Mouse (Mus musculus) kidney, postnatal 10 days (tissue): Measurements from ENCODE around the gene Dgcr2.

Source experiments
- DNase-seq: peaks from one replicate; pipeline ENCODE4 v3.0.0; 2021; ENCODE audit warnings: mixed read lengths

Gene Dgcr2

DNA sequence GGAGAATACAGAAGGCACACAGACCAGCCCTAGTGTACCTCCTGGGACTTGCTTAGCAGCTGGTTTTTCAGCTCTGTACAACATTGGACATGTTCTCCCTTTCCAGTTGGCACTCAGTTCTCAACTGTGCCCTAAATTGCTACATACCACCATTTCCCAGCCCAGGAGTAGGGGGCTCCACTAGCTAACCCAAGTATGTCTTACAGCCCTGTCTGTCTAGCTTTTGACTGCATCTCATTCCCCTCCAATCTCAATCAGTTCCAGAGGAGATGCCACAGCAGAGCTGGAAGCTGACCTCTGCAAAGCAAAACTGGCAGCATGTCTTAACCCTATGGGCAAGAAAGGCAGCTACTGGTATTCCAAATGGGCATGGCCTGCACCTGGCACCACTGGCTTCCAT is 2.3 kb downstream of the Dgcr2 start:
- no peak for DNase-seq

DNA sequence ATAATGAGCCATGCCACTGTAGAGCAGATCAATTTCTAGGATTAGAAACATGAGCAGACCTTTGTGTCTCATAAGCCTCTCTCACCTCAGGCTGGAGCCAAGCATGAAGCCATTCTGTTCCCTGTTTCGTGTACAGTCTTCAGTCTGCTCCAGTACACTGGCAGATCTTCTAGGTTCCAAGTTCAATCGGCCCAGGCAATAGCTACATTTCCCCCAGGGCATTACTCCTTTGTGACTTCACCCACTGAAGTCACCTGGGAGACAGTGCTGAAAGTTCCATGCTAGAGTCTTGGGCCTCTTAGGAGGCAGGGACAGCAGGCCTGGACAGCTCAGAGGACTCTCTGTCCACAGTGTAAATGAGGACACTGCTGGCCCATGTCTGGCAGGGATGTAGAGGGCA is 4.4 kb downstream of the Dgcr2 start, which contains the start of gene Tssk1:
Gene Tssk1 (plus strand): TSS at position 301 of the 400 bp plus-strand sequence.
- DNase-seq: no peak

DNA sequence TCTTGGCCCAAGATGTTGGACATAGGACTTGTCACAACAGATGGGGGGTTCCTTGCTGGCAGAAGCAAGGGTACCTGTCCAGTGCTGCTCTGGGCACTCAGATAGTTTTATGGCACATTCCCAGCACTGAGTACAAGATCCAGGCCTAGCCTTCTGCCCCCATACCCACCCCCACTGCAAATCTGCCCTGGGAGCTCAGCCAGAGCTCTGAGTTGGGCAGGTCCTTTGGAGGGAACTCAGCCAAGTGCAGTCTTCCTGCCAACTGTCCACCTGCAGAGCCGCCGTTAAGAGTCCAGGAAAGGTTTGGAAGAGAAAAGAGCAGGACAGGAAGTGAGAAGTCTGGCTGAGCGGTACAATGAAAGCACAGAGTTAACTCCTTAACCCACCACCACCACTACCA is 5.8 kb downstream of the Dgcr2 start:
- DNase-seq: peak; percentile 78

DNA sequence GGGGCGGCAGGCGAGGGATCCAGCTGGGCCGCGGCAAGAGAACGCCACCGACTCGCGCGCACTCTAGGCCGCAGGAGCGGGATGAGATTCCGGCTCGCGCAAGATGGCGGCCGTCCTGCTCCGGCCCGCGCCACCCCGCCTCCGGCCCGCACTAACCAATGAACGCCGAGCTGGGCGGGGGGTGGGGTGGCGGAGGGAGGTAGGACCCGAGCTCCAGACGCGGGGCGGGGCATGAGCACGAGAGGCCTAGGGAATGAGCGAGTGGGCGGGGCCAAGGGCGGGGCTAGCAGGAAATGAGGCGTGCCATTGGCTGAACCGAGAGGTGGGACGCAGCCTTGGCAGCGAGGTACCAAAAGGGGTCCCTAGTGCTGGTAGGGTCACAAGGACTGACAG is 6.8 kb downstream of the Dgcr2 start, which contains the start of gene Gm20518:
Gene Gm20518 (minus strand): TSS at position 105 of the 393 bp plus-strand sequence.
- DNase-seq: peak; percentile 100

DNA sequence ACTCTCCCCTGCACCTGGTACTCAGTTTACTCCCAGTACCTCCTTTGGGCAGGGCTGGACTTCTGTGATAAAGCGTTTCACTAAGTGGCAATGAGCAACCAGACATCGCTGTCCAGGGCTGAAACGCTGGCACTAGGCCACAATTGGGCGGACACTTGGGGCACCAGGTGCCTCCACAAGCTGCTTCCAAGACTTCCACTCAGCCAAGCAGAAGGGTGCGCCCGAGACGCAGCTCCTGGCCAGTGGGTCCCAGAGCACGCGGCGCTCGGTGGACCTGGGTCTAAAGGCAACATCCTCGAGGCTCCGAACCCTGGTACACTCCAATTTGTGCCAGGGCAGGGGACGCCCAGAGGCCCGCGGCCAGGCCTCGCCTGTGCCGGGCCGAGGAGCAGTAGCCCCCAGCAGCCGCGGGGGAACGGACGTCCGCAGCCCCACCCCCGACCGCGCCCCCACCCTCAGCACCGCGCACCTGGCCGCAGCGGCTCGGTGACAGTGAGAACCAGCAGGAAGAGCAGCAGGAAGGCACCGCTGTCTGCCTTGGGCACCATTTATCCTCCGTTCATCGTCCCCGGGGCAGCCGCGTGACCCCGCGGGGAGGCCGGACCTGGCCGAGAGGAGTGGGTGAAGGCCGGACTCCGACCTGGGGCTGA is 7.3 kb downstream of the Dgcr2 start:
- DNase-seq: peak; percentile 91

DNA sequence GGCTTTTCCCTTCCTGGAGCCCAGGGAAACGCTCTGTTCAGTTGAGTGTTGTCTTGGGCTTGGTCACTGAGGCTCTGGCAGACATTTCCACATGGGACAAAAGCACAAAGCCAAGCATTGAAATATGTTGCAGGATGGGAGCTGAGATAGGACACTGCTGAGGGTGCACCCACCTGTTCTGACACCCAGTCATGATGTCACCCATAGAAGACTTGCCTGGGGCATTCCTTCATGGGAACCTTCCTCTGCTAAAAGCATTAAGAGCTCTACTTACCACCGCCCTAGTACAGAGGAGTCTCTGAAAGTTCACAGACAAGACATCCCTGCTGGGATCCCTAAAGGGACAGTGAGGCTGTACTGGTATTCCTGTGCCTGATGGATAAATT is 8.0 kb downstream of the Dgcr2 start:
- DNase-seq: no peak

DNA sequence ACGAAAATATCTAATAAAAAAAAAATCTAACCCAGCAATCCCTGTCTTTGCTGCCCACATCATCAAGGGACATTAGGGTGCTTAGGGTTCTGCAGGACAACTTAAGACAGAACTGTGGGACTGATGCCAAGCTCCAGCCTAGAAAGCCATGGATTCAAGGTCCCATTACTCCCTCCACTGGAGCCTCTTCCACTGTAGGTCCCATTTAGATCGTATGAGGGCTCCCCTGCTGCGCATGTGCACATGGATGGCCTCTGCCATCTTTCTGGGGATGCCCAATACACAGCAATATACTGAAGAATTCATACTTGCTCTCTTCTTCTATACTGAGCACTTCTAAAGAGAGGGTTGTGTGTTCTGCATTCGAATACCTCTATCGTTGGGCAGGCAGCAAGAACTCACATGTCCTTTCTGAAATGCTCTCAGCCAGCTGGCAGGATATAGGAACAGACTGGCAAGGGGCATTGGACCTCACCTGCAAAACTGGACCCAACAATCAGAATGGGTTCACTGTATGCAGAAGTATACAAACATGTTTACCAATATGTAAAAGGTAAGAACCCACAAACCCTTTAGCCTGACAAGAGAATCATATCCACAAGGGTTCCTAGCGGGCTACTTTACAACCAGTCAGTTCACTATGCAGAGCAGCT is 8.5 kb downstream of the Dgcr2 start:
- no peak for DNase-seq

DNA sequence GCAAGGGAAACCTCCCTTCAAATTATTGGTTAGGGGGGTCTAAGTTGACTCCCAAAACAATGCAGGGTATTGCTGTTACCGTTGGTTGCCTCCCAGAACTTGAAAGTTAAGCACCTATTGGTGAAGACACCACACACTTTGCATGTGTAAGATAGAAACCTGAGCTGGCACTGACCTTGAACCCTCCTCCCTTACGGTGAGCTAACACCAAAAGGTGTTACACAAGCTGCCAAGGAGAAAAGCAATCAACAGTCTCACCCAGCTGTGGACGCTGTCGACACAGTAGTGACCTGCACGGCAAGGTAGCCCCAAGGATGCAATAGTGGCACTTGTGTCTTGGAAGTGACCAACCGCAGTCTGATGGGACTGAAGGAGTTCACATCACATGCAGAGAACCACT is 14.2 kb downstream of the Dgcr2 start:
- DNase-seq: no peak

DNA sequence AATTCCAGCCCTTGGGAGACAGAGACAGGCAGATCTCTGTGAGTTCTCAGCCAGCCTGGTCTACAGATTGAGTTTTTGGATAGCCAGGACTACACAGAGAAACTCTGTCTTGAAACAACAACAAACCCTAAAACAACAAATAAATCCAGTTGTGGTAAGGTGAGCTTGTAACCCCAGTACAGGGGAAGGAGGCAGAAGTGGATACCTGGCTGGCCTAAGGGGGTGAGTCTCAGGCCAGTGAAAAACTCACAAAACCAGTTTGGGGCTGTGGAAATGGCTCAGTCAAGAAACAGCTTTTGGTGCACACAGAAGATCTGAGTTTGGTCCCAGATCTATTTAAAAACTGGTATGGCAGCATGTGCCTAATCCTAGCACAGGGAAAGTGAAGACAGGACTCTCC is 16.2 kb downstream of the Dgcr2 start:
- no peak for DNase-seq

DNA sequence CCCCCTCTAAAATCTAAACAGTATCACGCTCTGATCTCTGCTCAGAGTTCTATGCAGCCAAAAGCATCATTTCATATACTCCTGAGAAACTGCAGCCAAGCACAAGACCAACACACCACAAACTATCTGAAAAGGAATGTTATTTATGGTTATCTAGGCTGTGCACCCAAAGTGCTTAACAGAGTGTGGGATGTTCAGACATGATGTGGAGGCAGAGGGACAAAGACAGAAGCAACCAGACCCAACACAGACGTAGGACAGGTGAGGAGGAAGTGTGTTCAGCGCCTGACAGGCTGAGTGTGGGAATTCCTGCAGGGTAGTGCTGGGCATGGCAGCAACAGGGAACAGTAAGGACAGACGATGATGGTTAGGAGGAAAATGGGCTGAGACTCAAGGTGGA is 18.8 kb downstream of the Dgcr2 start:
- no peak for DNase-seq

DNA sequence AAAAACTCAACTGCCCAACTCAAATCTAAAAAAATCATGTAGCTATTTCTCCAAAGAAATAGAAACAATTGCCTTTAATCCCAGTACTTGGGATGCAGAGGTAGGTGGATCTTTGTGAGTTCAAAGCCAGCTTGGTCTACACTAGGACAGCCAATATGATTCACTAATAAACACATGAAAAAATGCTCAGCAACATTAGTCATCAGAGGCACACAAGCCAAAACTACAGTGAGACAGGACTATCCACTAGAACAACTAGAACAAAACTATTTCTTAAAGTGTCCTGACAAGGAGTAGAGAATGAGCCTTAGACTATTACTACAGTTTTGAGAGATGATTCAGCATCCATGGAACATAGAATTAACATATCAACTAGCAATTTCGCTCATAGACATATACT is 22.3 kb downstream of the Dgcr2 start:
- DNase-seq: no peak

DNA sequence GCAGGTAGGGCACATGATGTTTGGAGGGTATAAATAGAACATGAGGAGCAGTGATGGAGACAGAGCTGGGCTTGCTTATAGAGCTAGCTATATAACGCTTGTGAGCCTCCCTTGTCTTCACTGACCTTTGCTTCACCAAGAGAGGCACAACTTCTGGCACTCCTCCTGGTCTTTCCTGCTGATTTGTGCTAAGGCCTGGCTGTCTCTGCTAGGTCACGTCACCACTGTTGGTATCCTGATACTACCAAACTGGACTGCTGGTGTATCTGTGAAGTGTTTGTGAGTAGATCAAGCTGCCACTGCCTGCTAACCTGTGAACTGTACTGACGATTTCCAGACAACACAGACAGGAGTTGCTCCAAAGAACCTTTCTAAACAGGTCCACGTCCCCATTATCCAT is 23.2 kb downstream of the Dgcr2 start:
- DNase-seq: no peak

DNA sequence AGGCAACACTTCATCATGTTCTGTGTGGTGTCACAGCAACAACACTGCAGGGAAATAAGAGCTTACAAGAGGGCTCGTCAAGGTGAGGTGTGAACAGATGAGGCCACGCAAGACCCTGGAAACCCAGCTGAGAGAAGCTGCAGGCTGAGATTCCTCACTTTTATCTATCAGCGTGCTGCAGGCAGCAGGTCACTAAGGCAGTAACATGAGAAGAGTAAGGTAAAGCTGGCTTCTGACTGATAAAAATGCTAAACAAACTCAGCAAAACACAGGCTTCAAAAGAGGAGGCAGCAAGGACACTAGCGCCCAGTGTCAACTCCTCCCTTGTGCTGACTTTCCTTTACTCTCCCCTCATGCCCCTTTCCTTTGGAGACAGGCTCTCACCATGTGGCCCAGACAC is 25.4 kb downstream of the Dgcr2 start:
- no peak for DNase-seq

DNA sequence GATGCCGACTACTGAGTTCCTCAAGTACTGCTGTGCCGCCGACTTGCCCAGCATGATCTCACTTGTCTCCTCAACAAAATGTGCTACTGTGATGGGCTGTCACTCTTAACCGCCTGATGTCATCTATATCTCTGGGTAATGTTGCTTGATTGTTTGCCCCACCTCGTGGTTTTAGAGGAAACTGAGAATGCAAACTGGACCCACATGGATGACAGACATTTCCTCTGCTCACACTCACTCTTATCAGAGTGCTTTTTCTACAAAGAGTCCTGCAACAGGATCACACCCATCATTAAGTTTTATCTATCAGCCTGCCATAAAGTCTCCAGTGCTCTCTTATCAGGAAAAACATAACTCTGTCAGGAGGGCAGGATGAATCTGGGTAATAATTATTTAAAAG is 27.1 kb downstream of the Dgcr2 start:
- DNase-seq: no peak

DNA sequence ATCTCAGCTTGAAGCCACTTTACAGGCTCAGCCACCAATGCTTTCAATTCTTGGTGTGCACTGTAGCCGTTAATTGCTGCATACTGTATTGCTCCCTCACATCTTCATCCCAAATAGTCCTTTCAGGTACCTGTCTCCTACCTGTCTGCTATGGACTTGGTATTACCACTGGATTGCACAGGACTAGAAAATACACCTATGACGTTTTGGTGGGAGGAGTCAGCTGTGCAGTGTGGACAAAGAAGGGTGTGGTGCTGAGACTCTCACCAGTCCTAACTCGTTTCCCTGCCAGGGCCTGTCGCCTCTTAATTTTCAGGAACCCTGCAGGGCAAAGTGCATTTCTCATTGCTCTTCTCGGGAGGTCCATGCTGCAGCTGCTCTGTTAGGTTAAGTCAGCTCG is 32.6 kb downstream of the Dgcr2 start:
- DNase-seq: peak; percentile 20

DNA sequence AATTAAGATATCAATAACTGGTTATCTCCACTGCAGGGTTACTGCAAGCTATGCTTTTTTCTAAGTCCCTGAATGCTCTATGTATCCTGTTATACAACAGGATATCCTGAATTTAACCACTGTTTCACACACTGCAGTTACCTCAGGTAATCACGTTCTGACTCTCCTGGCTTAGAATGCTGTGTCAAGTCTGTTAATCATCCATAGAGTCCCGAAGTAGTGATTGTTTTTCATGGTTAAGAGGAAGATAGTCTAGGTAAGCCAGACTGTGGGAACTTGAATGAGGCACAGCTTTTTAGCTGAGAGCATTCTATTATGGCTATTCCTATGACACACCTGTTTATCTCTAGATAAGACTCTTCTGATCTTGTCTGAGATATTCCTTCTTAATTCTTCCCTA is 33.1 kb downstream of the Dgcr2 start:
- DNase-seq: no peak

DNA sequence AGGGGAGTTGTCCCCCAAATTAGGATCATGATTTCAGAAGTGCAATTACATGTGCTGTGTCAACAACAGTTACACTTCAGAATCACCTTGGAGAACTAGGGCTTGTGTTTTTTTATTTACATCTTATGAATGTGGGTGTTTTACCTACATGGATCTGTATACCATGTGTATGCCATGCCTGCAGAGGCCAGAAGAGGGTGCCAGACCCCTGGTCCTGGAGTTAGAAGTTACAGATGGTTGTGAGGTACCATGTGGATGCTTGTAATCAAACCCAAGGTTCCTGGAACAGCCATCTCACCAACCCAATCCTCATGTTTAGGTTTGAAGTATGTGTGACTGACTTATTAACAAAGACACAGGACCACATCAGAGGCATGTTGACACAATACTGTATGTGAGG is 39.8 kb downstream of the Dgcr2 start:
- DNase-seq: peak; percentile 54

DNA sequence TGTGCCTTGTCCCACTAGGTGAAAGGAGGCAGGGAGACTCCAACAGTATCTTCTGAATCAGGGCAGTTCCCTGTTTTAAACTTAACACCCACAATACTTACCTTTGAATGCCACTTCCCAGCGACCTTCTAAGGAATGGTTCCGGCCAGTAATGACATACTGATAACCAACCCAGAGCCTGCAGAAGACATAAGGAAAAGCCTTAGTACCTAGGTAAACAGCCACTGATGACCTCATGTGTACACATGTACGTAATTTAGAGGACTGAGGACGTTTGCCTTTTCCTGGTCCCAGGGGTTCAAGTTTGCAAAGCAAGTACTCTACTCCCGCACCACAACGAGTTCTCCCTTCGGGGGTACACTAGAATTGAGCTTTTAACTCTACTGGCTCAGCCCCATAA is 41.2 kb downstream of the Dgcr2 start:
- no peak for DNase-seq

DNA sequence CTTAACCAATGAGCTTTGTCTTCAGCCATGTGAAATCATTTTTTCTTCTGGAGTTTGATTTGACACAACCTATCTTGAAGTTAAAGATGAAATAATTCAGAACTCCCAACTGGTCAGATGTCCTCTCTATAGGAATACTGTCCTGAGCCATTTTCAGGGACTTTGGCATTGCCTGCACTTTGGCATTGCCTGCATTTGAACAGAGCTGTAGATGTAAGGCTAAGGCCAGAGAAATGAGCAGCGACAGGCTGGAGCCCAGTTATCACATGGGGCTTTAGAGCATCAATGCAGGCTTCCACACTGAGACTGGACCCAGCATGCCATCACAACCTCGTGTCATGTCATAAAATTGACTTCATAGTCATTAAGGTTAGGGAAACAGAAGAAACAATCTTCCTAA is 45.1 kb downstream of the Dgcr2 start:
- DNase-seq: no peak

DNA sequence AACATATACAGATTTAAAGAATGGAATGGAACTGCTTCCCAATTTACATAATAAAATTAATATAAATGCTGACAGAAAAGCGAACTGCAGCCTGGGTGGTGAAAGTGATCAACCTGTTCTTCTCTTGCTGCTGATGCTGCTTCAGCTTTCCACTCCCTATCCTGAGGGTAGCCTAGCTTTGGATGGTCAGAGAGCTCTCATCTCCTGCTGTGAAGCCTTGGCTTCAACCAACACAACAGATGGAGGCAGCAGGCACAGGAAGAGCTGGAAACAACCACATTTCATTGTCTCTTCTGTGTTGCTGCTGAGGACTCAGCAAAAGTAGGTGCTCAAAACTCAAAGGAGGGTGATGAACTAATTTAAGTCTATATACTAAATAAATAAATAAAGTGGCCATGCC is 46.5 kb downstream of the Dgcr2 start:
- no peak for DNase-seq

DNA sequence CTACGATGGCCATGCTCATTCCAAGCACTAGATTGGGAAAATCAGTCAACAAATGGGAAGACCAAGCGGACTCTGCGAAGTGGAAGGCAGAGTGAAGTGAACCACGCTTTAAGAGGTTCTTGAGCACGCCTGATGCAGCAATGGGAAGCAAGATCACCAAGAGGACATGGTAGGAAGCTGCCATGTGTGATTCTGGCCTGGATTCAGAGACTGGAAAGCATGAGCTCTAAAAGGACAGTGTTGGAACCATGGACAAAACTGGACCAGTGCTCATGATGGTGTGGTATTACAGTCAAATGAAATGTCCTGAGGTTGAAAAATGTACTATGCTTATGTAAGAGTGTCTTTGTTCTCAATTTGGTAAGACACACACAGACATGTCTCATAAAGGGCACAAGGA is 47.0 kb downstream of the Dgcr2 start:
- no peak for DNase-seq

DNA sequence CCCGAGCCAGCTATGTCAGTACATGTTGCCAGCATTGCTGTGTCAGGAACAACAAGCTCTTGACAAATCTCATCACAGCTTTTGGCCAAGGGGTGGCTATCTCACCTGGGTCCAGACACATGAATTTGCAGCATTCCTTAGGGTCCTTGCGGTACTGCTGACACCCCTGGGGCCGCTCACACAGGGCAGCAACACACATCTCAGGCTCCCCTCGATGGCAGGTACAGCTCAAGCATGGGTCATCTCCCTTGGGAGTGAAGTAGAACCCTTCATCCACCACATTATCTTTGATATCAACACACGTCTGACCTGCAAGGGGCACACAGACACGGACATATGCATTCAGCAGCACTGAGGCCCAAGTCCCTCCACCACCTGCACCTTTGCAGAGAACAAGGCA is 48.9 kb downstream of the Dgcr2 start:
- DNase-seq: no peak

DNA sequence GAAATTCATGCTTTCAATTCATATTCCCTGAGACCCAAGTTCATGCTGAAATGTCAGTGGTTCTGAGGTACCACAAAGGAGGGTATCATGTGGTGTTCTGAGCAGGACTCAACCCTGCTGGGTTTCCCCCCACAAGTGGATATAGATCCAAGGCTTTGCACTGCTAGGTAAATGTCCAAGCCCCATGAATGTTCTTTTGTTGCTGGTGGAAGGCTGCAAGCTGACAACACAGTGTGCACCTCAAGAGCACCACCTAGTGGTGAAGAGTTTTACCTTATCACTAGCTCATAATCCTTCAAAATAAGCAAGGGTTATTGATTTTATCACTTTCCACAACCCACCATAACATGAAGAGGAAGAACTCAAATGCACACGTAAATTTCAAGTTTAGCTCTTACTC is 49.4 kb downstream of the Dgcr2 start:
- DNase-seq: peak; percentile 67

DNA sequence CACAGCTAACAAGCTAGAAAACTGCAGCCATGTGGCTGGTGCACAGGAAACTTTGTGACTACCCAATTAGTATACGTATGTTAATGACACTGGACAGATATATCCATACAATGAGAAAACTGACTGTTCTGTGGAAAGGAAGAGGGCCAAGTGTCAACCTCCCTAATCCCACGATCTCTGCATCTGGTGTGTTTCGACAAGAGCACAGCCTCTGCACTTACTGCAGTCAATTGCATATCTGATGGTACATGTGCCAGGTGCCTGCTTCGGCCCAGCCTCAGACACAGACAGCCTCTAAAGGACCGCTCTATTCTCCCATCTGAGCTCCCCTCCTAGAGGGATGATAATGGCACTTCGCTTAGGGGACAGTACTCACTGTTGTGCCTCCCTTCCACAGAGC is 49.9 kb downstream of the Dgcr2 start:
- DNase-seq: no peak
